Mouse (Mus musculus): ENCODE measurements around the gene Hist1h2an. TPM values are rescaled to one million over a fixed set of nuclear protein-coding genes. Genes with fewer than 3 reads are reported as not detected.

Gene Hist1h2an
- 1.2 and 8.9 TPM in 2 replicates for polyA plus RNA-seq (2012; rRNA removed; ENCODE audit: low replicate concordance)

GRCm38 (mm10) chr13:21786899-21787629, at the start of gene Hist1h2an, which contains the start of gene Hist1h2bp:
TSS of gene Hist1h2an (minus strand) at chr13:21787218.
TSS of gene Hist1h2bp (plus strand) at chr13:21787461.

GRCm38 (mm10) chr13:21833461-21833860, 46.4 kb upstream of the Hist1h2an start, which contains the start of the genes Hist1h2ap and Hist1h2br:
TSS of gene Hist1h2ap (minus strand) at chr13:21833507.
TSS of gene Hist1h2br (plus strand) at chr13:21833743.

GRCm38 (mm10) chr13:21831418-21832394, 44.7 kb upstream of the Hist1h2an start, which contains the start of gene Hist1h4n:
TSS of gene Hist1h4n (minus strand) at chr13:21832196.

GRCm38 (mm10) chr13:21811539-21811938, 24.5 kb upstream of the Hist1h2an start, which contains the start of gene Hist1h4m:
TSS of gene Hist1h4m (plus strand) at chr13:21811746.

GRCm38 (mm10) chr13:21810073-21810472, 23.1 kb upstream of the Hist1h2an start, which contains the start of the genes Hist1h2bq and Hist1h2ao:
TSS of gene Hist1h2bq (minus strand) at chr13:21810197.
TSS of gene Hist1h2ao (plus strand) at chr13:21810465.

GRCm38 (mm10) chr13:21783255-21783617, 3.8 kb downstream of the Hist1h2an start, which contains the start of gene Hist1h3i:
TSS of gene Hist1h3i (minus strand) at chr13:21783370.

GRCm38 (mm10) chr13:21779767-21780731, 7.0 kb downstream of the Hist1h2an start, which contains the start of gene Hist1h1b:
TSS of gene Hist1h1b (minus strand) at chr13:21780625.

GRCm38 (mm10) chr13:21753524-21754285, 33.3 kb downstream of the Hist1h2an start, which contains the start of the genes Hist1h2ak and Hist1h2bn:
TSS of gene Hist1h2ak (minus strand) at chr13:21753827.
TSS of gene Hist1h2bn (plus strand) at chr13:21754123.

GRCm38 (mm10) chr13:21750159-21751017, 36.6 kb downstream of the Hist1h2an start, which contains the start of gene Hist1h4k:
TSS of gene Hist1h4k (minus strand) at chr13:21750505.

Other genes with a start within 250 kb of the Hist1h2an start
- not detected in 2 replicates for gene Olfr1366, start 244.4 kb downstream of the Hist1h2an start, polyA plus RNA-seq (2012; rRNA removed; ENCODE audit: low replicate concordance)
- not detected in 2 replicates for gene Olfr1535, start 227.3 kb downstream of the Hist1h2an start, polyA plus RNA-seq (2012; rRNA removed; ENCODE audit: low replicate concordance)
- not detected in 2 replicates for gene Olfr1364, start 205.5 kb downstream of the Hist1h2an start, polyA plus RNA-seq (2012; rRNA removed; ENCODE audit: low replicate concordance)
- gene Olfr1362, start 173.2 kb downstream of the Hist1h2an start, polyA plus RNA-seq (2012; rRNA removed; ENCODE audit: low replicate concordance): not detected in 2 replicates
- 0.04 TPM in 1 of 2 replicates, not detected in the other for gene Olfr11, start 144.7 kb downstream of the Hist1h2an start, polyA plus RNA-seq (2012; rRNA removed; ENCODE audit: low replicate concordance)
- not detected in 2 replicates for gene Olfr1361, start 123.8 kb downstream of the Hist1h2an start, polyA plus RNA-seq (2012; rRNA removed; ENCODE audit: low replicate concordance)
- gene Olfr1360, start 109.8 kb downstream of the Hist1h2an start, polyA plus RNA-seq (2012; rRNA removed; ENCODE audit: low replicate concordance): not detected in 2 replicates
- not detected in 2 replicates for gene Olfr1359, start 89.1 kb downstream of the Hist1h2an start, polyA plus RNA-seq (2012; rRNA removed; ENCODE audit: low replicate concordance)
- 2.6 and 3.2 TPM in 2 replicates for gene Hist1h2bl, start 71.1 kb downstream of the Hist1h2an start, polyA plus RNA-seq (2012; rRNA removed; ENCODE audit: low replicate concordance)
- 1.7 and 10.5 TPM in 2 replicates for gene Hist1h2ai, start 70.8 kb downstream of the Hist1h2an start, polyA plus RNA-seq (2012; rRNA removed; ENCODE audit: low replicate concordance)
- 2.7 and 33.5 TPM in 2 replicates for gene Hist1h3h, start 69.6 kb downstream of the Hist1h2an start, polyA plus RNA-seq (2012; rRNA removed; ENCODE audit: low replicate concordance)
- 0.42 and 2.3 TPM in 2 replicates for gene Hist1h2bm, start 65.2 kb downstream of the Hist1h2an start, polyA plus RNA-seq (2012; rRNA removed; ENCODE audit: low replicate concordance)
- 0.50 and 4.8 TPM in 2 replicates for gene Hist1h4j, start 52.2 kb downstream of the Hist1h2an start, polyA plus RNA-seq (2012; rRNA removed; ENCODE audit: low replicate concordance)
- 2.1 and 39.6 TPM in 2 replicates for gene Hist1h4k, start 36.7 kb downstream of the Hist1h2an start, polyA plus RNA-seq (2012; rRNA removed; ENCODE audit: low replicate concordance)
- gene Hist1h2ak, start 33.4 kb downstream of the Hist1h2an start, polyA plus RNA-seq (2012; rRNA removed; ENCODE audit: low replicate concordance): 9.2 TPM in 1 of 2 replicates, not detected in the other
- 5.6 and 6.6 TPM in 2 replicates for gene Hist1h2bn, start 33.1 kb downstream of the Hist1h2an start, polyA plus RNA-seq (2012; rRNA removed; ENCODE audit: low replicate concordance)
- 0.23 and 1.3 TPM in 2 replicates for gene Hist1h1b, start 6.6 kb downstream of the Hist1h2an start, polyA plus RNA-seq (2012; rRNA removed; ENCODE audit: low replicate concordance)
- gene Hist1h3i, start 3.8 kb downstream of the Hist1h2an start, polyA plus RNA-seq (2012; rRNA removed; ENCODE audit: low replicate concordance): 0.97 and 14.0 TPM in 2 replicates
- 1.2 and 1.7 TPM in 2 replicates for gene Hist1h2bp, start 243 bp upstream of the Hist1h2an start, polyA plus RNA-seq (2012; rRNA removed; ENCODE audit: low replicate concordance)
- gene Hist1h2bq, start 23.0 kb upstream of the Hist1h2an start, polyA plus RNA-seq (2012; rRNA removed; ENCODE audit: low replicate concordance): 7.2 and 42.8 TPM in 2 replicates
- gene Hist1h2ao, start 23.2 kb upstream of the Hist1h2an start, polyA plus RNA-seq (2012; rRNA removed; ENCODE audit: low replicate concordance): not detected in 2 replicates
- gene Hist1h4m, start 24.5 kb upstream of the Hist1h2an start, polyA plus RNA-seq (2012; rRNA removed; ENCODE audit: low replicate concordance): not detected in 2 replicates
- gene Hist1h4n, start 45.0 kb upstream of the Hist1h2an start, polyA plus RNA-seq (2012; rRNA removed; ENCODE audit: low replicate concordance): 8.8 and 27.8 TPM in 2 replicates
- gene Hist1h2ap, start 46.3 kb upstream of the Hist1h2an start, polyA plus RNA-seq (2012; rRNA removed; ENCODE audit: low replicate concordance): 10.9 and 185 TPM in 2 replicates
- 2.6 and 36.8 TPM in 2 replicates for gene Hist1h2br, start 46.5 kb upstream of the Hist1h2an start, polyA plus RNA-seq (2012; rRNA removed; ENCODE audit: low replicate concordance)
- gene Zfp184, start 157.9 kb upstream of the Hist1h2an start, polyA plus RNA-seq (2012; rRNA removed; ENCODE audit: low replicate concordance): 0.59 and 3.6 TPM in 2 replicates
- not detected in 2 replicates for gene Pom121l2, start 194.0 kb upstream of the Hist1h2an start, polyA plus RNA-seq (2012; rRNA removed; ENCODE audit: low replicate concordance)
- gene Prss16, start 222.5 kb upstream of the Hist1h2an start, polyA plus RNA-seq (2012; rRNA removed; ENCODE audit: low replicate concordance): 1.0 TPM in 1 of 2 replicates, not detected in the other
- 0.80 and 14.4 TPM in 2 replicates for gene Hist1h2ah, start 248.3 kb upstream of the Hist1h2an start, polyA plus RNA-seq (2012; rRNA removed; ENCODE audit: low replicate concordance)
- 2.3 and 12.2 TPM in 2 replicates for gene Hist1h2bk, start 248.7 kb upstream of the Hist1h2an start, polyA plus RNA-seq (2012; rRNA removed; ENCODE audit: low replicate concordance)

All from subcutaneous adipose tissue, adult 2 months (tissue).